ENCODE assay signal across 28 mouse cellular contexts in the genomic region with DNA sequence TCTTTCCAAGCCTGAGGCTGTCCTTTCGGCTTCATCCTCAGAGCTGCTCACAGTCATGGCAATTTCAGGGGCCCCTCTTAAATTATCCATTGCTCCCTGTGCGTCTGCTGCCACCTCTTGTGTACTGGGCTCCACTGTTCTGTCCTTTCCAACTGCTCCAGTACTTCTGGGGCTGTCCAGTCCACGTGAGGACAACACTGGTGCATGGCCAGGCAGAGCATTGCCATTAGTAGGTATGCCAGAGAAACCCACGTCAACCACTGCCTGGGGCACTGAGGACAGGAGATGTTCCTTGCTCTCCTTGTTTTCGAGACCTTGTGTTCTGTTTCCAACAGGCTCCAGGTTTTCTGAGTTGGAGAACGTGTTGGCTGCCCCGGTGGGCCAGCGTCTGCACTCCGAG. TPM values are rescaled to one million over a fixed set of nuclear protein-coding genes. Genes with fewer than 3 reads are reported as not detected.
DNase-seq lines count a peak whose midpoint lies in the region; ATAC-seq and TF ChIP-seq lines count a peak whose summit lies in the region.
"Had no signal": no experiment of that assay in that cellular context is flagged by ENCODE, and none has a peak within 500 bp of the region (broad histone marks: within the 10 kb centered on the region; RNA-seq: fewer than 3 reads in every experiment).

No protein-coding gene starts in this region.

- no peak overlapping the region for H3K9ac ChIP-seq in heart, adult 2 months (ENCODE audit: low read depth, low read length)
- no peak overlapping the region for H3K9ac ChIP-seq in midbrain, embryonic 11.5 days (ENCODE audit: low read length)
- H3K9ac ChIP-seq: embryonic facial prominence, embryonic 13.5 days; embryonic facial prominence, embryonic 15.5 days; forebrain, embryonic 13.5 days; forebrain, embryonic 15.5 days; forebrain, postnatal 0 days had no signal

- ATAC-seq in midbrain, embryonic 11.5 days (ENCODE audit: low FRiP score): no peak
- ATAC-seq: CD4-positive, CD25-positive, alpha-beta regulatory T cell, adult 4 months; forebrain, embryonic 13.5 days; forebrain, embryonic 15.5 days; forebrain, postnatal 0 days had no signal

- no peaks in the 10 kb centered on the region for H3K27me3 ChIP-seq in heart, adult 2 months (ENCODE audit: control insufficient read depth, insufficient read depth, low read length)
- peaks cover 8% of the 10 kb centered on the region for H3K27me3 ChIP-seq in midbrain, embryonic 10.5 days (ENCODE audit: low read depth, poor library complexity, severe bottlenecking)
- H3K27me3 ChIP-seq in midbrain, embryonic 11.5 days (ENCODE audit: control insufficient read depth, insufficient read depth, low read length): no peaks in the 10 kb centered on the region
- H3K27me3 ChIP-seq: forebrain, embryonic 13.5 days; forebrain, embryonic 15.5 days had no signal

- WGBS in heart, adult 2 months: 58% methylated on average over 9 of the region's 9 CpGs
- WGBS in midbrain, embryonic 10.5 days: 86% methylated on average over 9 of the region's 9 CpGs
- 88% methylated on average over 9 of the region's 9 CpGs for WGBS in midbrain, embryonic 11.5 days

- peak; percentile 72 for TF ChIP-seq EP300 in heart, adult 2 months (IDR thresholded peaks at IDR 0.05; ENCODE audit: insufficient read depth, low read depth, low read length)

- peaks cover 1% of the 10 kb centered on the region; the same call in 1 of the 2 replicates for H3K4me1 ChIP-seq in heart, adult 2 months (ENCODE audit: control insufficient read depth, insufficient read depth, low read length)
- H3K4me1 ChIP-seq in midbrain, embryonic 10.5 days: peaks cover 18% of the 10 kb centered on the region
- peaks cover 5% of the 10 kb centered on the region; the same call in 1 of the 2 replicates for H3K4me1 ChIP-seq in midbrain, embryonic 11.5 days (ENCODE audit: control insufficient read depth, insufficient read depth, low read length)

- H3K4me2 ChIP-seq in midbrain, embryonic 11.5 days: no peak overlapping the region
- H3K4me2 ChIP-seq: embryonic facial prominence, embryonic 13.5 days; embryonic facial prominence, embryonic 15.5 days; forebrain, embryonic 13.5 days; forebrain, embryonic 15.5 days had no signal

- no peak overlapping the region for H3K4me3 ChIP-seq in gastrocnemius, adult 2 months
- H3K4me3 ChIP-seq in heart, adult 2 months: no peak overlapping the region
- no peak overlapping the region for H3K4me3 ChIP-seq in midbrain, embryonic 10.5 days
- no peak overlapping the region for H3K4me3 ChIP-seq in midbrain, embryonic 11.5 days (ENCODE audit: low read depth, low read length)
- H3K4me3 ChIP-seq: embryonic facial prominence, embryonic 13.5 days; embryonic facial prominence, embryonic 15.5 days; erythroblast, embryonic 14.5 days; forebrain, embryonic 10.5 days; forebrain, embryonic 13.5 days; forebrain, embryonic 15.5 days had no signal

- H3K27ac ChIP-seq in gastrocnemius, adult 2 months: no peak overlapping the region
- H3K27ac ChIP-seq in heart, adult 2 months: peak overlapping the region; percentile 54
- H3K27ac ChIP-seq in midbrain, embryonic 10.5 days (replicated peaks): peak overlapping the region; percentile 83; the same call in 1 of the 2 replicates
- H3K27ac ChIP-seq in midbrain, embryonic 11.5 days (ENCODE audit: low read depth, low read length): no peak overlapping the region
- H3K27ac ChIP-seq: embryonic facial prominence, embryonic 13.5 days; embryonic facial prominence, embryonic 15.5 days; forebrain, embryonic 13.5 days; forebrain, embryonic 15.5 days had no signal

- intact Hi-C loops in gastrocnemius, adult 2 months (cut with DNase I): no loop called here
- intact Hi-C loops in heart, adult 2 months (cut with DNase I): no loop called here
- intact Hi-C loops in heart, postnatal 25 days (cut with DNase I): no loop called here

- no peak for TF ChIP-seq CTCF in gastrocnemius, adult 2 months (IDR thresholded peaks at IDR 0.05)
- TF ChIP-seq CTCF in heart, adult 2 months (IDR thresholded peaks at IDR 0.05): no peak

- H3K9me3 ChIP-seq in midbrain, embryonic 10.5 days (replicated peaks): no peaks in the 10 kb centered on the region
- no peaks in the 10 kb centered on the region for H3K9me3 ChIP-seq in midbrain, embryonic 11.5 days (ENCODE audit: control insufficient read depth, low read length)
- H3K9me3 ChIP-seq: embryonic facial prominence, embryonic 13.5 days; embryonic facial prominence, embryonic 15.5 days; forebrain, embryonic 10.5 days; forebrain, embryonic 13.5 days; forebrain, embryonic 15.5 days had no signal

- H3K79me2 ChIP-seq in heart, adult 2 months (replicated peaks; ENCODE audit: control insufficient read depth, insufficient read depth, low read length): no peaks in the 10 kb centered on the region

- DNase-seq in gastrocnemius, adult 2 months: peak; percentile 17
- DNase-seq in gastrocnemius, adult 18-20 months (ENCODE audit: low spot score): no peak
- peak in 1 of 2 experiments; percentile 51 for DNase-seq in heart, adult 2 months
- no peak for DNase-seq in heart, postnatal 25 days (ENCODE audit: low spot score)
- DNase-seq in midbrain, embryonic 10.5 days (ENCODE audit: low spot score): no peak
- no peak for DNase-seq in midbrain, embryonic 11.5 days (ENCODE audit: low spot score, missing footprints)
- DNase-seq: adrenal gland, adult 2 months; adrenal gland, postnatal 10 days; adrenal gland, postnatal 25 days; B cell, adult 2 months; cerebellum, adult 11 months; cerebellum, adult 18-20 months; cerebellum, adult 8-10 months; cerebellum, adult 9-11 months; cerebellum, postnatal 14 days; cerebellum, postnatal 36 days; embryo, embryonic 11 days; forebrain, postnatal 0 days had no signal

- no peak for TF ChIP-seq POLR2A in heart, adult 2 months (IDR thresholded peaks at IDR 0.05; ENCODE audit: insufficient read depth, low read depth, low read length)

- no peaks in the 10 kb centered on the region for H3K36me3 ChIP-seq in heart, adult 2 months (ENCODE audit: control insufficient read depth, insufficient read depth, low read length)
- H3K36me3 ChIP-seq in midbrain, embryonic 10.5 days: no peaks in the 10 kb centered on the region
- H3K36me3 ChIP-seq in midbrain, embryonic 11.5 days (ENCODE audit: control insufficient read depth, insufficient read depth, low read length): no peaks in the 10 kb centered on the region
- H3K36me3 ChIP-seq: embryonic facial prominence, embryonic 13.5 days; embryonic facial prominence, embryonic 15.5 days; forebrain, embryonic 10.5 days; forebrain, embryonic 15.5 days had no signal

RNA-seq across cellular contexts. Expression of a gene that starts 24.0 kb away (rescaled TPM):
- 10 to 100 TPM in 1 of 2 experiments, 1 to 10 TPM in 1; 9.7 to 20.6 TPM for total RNA-seq in gastrocnemius, adult 2 months (2021)
- total RNA-seq in gastrocnemius, adult 18-20 months (2021): 10 to 100 TPM; 11.5 to 15.0 TPM
- 1 to 10 TPM; 3.9 to 5.1 TPM for total RNA-seq in heart, adult 2 months (2021)
- 3.8 and 5.6 TPM in 2 replicates for polyA plus RNA-seq in heart, adult 2 months (2012; rRNA removed)
- 1 to 10 TPM; 4.1 to 5.2 TPM for total RNA-seq in heart, postnatal 25 days (2021)
- 19.9 and 22.3 TPM in 2 replicates for polyA plus RNA-seq in midbrain, embryonic 10.5 days (2016; fragmentation: Nextera tagmentation; extraction: Ambion mirVana)
- polyA plus RNA-seq in midbrain, embryonic 11.5 days (2014; fragmentation: Nextera tagmentation; extraction: Ambion mirVana): 20.9 and 22.0 TPM in 2 replicates

RNA-seq across cellular contexts. Expression of a gene that starts 29.5 kb away (rescaled TPM):
- total RNA-seq in gastrocnemius, adult 2 months (2021): 100 to 1,000 TPM in 1 of 2 experiments, 10 to 100 TPM in 1; 44.7 to 101 TPM
- total RNA-seq in gastrocnemius, adult 18-20 months (2021): 10 to 100 TPM; 59.2 to 95.8 TPM
- 100 to 1,000 TPM; 587 to 599 TPM for total RNA-seq in heart, adult 2 months (2021)
- polyA plus RNA-seq in heart, adult 2 months (2012; rRNA removed): 371 and 464 TPM in 2 replicates
- 100 to 1,000 TPM; 515 to 520 TPM for total RNA-seq in heart, postnatal 25 days (2021)
- polyA plus RNA-seq in midbrain, embryonic 10.5 days (2016; fragmentation: Nextera tagmentation; extraction: Ambion mirVana): 0.19 TPM in 1 of 2 replicates, not detected in the other
- not detected in 2 replicates for polyA plus RNA-seq in midbrain, embryonic 11.5 days (2014; fragmentation: Nextera tagmentation; extraction: Ambion mirVana)
- total RNA-seq: CH12.LX; common myeloid progenitor, adult 5-6 weeks; MEL had no signal
- polyA plus RNA-seq: embryonic facial prominence, embryonic 13.5 days; erythroblast, embryonic 14.5 days; forebrain, embryonic 10.5 days; forebrain, embryonic 13.5 days; forebrain, embryonic 15.5 days; forebrain, postnatal 0 days had no signal

Comparison
In these comparisons a context has a peak if more than half of its experiments do, and no peak if none do; other contexts are left out.
1. H3K27ac ChIP-seq: peak in heart, adult 2 months (single experiment) and midbrain, embryonic 10.5 days (single experiment); none in gastrocnemius, adult 2 months (single experiment) and midbrain, embryonic 11.5 days (single experiment).
2. RNA of a gene that starts 29.5 kb away (total RNA-seq): 587 to 599 TPM in heart, adult 2 months and 515 to 520 TPM in heart, postnatal 25 days; 44.7 to 101 TPM in gastrocnemius, adult 2 months and 59.2 to 95.8 TPM in gastrocnemius, adult 18-20 months; every median in the first group is over 4 times any median in the second.